Mouse (Mus musculus) skeletal muscle tissue, adult 2 months (tissue): ENCODE measurements around the gene Gm9918.
"Not testable (repeated sequence)": the region's sequence is repeated elsewhere in the genome, so short reads cannot be mapped to it uniquely, and the experiment has no call there.

Experiments used
- DNase-seq: peaks from one replicate; pipeline ENCODE4 v3.0.0-alpha.2; 2012; ENCODE audit warnings: low read depth, low spot score

Gm9918 gene

DNA sequence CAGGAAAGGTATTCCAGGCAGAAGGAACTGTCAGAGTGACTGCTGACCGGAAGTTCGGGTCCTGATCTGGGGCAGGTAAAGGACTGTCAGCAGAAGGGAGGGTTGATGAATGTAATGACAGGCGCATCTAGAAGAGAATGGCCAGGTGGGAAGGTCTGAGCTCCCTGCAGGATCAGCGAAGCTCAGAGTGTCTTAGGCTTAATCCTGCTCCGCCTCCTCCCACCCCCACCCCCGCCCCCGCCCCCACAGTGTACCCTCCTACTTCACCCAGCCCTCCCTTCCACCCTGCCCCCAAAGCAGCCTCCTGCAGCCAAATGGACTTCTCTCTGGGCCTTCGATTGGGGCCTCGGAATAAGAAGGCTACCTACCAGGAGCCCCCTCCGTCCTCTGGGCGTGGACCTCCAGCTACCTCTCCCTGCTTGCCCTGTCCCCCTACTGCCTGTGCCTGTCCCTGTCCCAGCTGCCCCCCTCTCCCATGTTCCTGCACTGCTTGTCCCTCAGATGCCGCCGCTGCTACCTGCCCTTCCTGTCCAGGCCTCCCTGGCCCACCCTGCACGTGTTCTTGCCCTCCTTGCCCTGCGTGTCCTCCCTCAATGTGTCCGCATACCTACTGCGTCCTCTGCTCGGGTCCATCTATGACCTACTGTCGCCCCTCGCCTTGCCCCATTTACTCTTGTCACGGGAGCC, at the start of gene Gm9918:
Gm9918 (plus strand) TSS at position 290 of the 687 bp plus-strand sequence.
- no peak for DNase-seq

DNA sequence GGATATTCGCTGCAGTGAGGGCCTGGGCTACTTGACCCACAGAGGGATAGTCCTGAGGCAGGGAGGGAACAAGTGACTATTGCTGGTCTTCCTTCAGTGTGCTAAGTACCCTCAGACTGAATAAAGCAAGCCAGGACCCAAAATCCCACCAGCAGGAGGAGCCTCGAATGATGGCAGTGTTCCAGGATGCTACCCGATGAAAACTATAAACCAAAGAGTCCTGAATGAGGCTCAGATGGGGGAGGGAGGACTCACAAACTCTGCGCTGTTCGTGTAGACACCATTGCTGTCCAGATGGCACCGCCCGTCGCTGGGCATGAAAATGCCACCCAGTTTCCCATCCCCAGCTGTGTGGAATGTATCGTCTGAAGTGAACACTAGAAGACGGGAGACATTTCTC, 48.0 kb upstream of the Gm9918 start:
- no peak for DNase-seq

DNA sequence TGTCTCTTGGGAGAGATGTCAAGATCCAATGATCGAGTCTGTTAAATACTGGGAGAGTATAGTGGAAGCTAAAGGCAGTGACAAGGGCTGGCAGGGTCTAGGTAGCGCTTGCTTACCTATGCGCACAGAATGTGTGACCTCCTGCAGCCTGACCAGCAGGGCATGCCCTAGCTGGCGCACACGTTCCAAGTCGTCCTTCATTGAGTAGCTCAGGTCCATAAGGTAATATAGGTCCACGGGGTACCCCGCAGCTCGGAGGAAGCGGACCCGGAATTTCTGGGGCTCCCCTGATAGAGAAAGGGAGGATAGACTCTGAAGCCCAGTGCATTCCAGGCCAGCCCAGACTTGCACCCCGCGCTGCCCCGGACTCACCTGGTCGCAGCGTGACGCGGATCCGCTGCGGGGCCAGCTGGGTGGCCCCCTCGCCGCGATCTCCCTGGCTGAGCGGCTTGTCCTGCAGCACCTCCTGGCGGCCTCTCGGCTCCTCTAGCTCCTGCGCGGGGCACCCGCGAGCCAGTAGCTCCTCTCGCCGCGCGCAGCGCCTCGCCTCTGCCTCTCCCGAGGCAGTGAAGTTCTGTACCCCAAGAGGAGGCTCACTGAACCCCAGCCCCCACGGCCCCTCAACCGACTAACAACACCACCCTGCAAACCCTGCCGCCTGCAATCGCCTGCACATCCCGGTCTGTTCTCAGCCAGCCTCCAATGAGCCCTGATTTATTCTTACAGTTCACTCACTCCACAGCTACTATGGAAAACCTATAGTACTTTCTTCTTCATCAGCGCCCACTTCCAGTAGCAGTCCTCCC, 46.0 kb upstream of the Gm9918 start:
- no peak for DNase-seq

DNA sequence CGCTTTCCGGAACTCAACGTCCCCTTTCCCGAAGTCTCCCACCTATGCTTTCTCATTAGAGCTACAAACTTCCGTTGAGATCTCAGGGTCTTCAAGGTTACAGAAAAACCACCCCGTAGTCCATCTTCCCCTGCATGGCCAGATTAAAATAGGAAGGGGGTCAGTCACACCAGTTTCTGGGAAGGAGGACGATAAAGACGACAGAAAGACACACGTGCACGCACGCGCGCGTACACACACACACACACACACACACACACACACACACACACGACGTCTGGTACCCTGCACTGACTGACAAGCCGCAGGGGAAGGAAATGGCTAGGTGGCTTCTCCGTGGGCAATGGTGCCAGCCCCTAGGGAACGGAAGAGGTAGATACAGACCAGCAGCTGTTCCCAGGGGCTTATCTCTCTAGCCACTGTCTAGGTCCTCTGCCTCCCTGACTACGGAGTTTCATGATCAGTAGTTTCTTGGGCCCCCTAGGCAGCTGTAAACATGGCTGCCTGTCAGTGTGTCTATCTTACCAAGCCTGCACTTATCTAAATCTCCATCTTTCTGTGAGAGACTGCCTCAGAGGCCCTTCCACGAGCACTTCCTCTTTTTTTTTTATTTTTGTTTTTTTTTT, 45.3 kb upstream of the Gm9918 start:
- DNase-seq, result no peak

DNA sequence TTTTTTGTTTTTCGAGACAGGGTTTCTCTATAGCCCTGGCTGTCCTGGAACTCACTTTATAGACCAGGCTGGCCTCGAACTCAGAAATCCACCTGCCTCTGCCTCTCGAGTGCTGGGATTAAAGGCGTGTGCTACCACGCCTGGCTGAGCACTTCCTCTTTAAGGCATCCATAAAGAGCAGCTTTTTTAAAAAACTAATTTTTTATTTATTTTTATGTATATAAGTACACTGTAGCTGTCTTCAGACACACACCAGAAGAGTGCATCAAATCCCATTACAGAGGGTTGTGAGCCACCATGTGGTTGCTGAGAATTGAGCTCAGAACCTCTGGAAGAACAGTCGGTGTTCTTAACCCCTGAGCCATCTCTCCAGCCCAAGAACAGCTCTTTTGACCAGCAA, 44.7 kb upstream of the Gm9918 start:
- not testable (repeated sequence) for DNase-seq

DNA sequence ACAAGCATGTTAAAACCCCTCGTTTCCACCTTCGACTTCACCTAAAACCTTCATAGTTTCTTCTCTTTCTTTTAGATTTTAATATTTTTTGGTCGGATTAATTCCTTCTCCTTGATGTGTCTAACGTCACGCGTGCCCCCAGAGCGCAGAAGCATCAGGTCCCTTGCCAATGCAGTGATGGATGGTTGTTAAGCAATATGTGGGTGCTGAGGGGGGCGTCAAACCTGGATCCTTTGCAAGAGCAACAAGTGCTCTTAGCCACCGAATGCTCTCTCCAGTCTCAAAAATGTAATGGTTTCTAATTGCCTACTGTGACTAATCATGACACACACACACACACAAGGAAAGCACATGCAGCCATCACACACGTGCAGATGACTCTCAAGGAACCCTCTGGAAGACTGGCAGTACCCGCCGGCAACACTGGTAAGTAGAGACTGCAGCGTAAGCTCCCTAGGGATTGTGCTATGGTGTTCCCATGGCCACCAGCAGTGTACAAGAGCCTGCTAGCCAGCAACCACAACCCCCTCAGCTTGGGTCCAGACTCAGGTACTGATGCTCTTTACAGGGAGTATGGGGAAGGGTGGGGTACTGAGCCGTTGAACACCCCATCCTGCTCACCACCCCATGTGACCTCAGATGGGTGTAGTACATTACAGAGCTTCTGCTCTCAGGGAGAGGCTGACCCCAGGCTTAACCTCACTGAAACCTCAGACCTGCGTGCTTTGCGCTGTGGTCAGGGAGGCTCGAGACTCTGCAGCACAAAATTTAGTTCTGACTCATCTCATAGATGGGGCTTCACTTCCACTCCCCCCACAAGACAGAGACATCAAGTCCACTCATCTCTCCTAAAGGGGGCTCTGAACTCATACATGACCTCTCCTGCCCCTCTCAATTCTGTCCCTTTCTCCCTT, 39.7 kb upstream of the Gm9918 start:
- no peak for DNase-seq

DNA sequence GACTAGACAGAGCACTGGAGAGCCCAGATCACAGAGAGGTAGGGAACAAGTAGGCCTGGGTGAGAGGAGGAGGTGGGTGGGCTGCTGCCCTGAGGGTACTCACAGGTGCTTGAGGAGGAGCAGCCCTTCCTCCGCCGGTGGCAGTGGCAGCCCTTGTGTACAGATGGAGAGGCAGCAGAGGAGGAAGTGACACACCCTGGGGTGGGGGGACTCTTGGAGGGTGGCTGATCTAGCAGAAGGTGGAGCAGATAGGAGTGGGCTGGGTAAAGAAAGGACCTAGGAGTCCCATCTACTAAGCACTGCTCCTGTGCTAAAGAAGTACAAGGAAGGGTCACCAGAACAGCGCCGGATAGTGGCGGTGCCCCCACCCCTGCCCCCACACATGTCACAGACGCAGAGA, 38.6 kb upstream of the Gm9918 start, which contains the start of gene Itgb7:
Itgb7 (minus strand) TSS at position 197 of the 400 bp plus-strand sequence.
- no peak for DNase-seq

DNA sequence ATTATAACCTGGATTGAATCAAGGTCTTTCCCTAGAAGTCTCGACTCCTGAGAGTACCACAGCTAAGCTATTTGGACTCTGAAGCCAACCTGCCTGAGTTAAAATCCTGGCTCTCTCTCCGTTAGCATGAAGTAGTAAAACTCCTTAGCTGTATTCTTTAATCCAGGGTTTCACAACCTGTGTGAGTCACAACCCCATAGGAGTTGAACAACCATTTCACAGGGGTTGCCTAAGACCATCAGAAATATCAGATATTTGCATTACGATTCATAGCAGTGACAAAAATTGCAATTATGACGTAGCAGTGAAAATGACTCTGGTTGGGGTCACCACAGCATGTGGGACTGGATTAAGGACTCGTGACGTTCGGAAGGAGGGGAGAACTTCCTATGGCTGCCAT, 37.6 kb upstream of the Gm9918 start:
- no peak for DNase-seq

DNA sequence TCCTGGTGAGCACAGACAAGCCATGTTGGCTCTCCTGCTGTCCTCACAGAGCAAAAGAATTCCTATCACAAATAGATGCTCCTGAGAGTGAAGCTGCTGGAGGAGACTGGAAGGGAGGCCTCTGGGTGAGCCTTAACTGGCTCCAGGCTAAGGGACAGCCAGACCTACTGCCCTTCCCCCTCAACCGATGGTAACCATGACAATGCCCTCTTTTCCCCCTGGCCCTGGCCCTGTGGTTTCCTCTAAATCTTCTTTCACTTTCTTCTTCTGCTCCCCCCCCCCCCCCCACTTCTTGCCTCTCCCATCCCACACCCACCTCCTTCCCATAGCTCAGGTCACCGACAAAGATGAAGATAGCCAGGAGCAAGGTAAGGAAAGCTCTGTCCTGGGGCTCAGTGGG, 36.5 kb upstream of the Gm9918 start:
- DNase-seq, result no peak

DNA sequence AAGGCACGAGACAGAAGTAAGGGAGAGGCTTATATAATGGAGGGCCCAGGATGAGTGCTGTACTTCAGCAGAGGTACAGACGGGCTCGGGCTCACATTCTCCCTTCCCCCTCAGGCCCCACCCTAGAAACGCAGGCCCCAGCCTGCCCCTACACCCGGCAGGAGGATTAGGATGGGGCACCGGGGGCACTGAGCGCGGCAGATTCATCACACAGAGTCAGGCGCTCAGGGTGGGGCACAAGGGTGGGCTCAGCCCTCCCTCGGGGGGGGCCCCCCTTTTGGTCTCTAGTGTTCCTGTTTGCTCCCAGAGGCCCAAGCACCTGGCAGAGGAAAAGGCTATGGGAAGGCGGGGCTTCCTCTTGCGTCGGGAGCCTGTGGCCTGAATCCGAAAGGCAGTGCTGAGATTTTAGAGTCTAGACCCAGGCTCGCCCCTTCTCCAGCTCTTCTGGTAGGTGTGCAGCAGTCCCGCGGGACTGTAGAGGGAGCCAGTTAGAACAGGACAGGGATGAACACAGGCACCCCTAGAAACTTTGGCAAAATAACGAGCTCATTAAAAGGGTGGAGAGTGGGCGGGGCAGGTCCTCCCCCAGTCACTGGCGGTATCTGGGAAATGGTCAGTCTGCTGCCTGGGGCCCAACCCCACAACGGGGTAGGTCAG, 34.9 kb upstream of the Gm9918 start:
- no peak for DNase-seq

DNA sequence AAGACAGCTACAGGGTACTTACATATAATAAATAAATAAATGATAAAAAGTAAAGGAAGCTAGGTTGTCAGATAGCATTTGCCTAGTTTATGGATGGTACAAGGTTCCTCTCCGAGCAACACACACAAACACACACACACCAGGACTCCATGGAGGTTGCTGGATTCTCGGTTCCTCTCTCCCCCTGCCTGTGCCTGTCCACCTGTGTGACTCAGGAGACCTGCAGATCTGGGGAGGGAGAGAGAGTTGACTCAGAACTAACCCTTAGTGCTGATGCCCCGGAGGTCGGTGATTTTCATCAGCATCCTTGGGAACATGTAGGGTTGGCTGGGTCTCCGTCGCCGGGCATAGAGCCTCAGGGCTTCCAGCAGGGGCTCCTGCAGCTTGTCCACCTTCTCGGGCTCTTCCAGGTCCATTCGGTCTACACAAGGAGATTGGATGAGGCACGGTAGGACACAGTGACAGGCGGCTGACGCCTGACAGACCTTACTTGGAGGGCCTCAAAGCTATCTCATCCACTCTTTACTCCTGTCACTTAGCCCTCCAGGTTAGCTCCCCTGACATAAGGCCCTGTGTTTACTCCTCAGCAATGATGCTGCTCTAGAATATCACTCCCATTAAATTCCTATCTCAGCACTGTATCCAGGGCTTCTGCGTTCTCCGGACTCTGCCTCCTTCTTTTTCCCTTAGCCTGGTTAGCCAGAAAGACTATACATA, 31.7 kb upstream of the Gm9918 start:
- DNase-seq, result no peak

DNA sequence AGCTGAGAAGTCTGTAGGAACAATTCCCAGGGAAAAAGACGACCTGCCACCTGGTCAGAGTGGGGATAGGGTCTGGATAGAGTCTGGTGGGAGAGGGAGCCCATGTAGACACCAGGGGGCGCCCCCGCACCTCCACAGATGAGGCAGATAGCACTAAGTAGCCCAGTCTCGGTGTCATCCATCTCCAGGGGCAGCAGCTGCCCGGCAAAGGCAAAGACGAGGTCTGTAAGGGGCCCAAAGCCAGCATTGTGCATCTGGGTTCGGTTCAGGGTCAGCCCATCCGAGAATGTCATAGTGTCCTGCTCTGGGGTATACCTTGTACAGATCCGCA, 31.1 kb upstream of the Gm9918 start:
- DNase-seq, result no peak

DNA sequence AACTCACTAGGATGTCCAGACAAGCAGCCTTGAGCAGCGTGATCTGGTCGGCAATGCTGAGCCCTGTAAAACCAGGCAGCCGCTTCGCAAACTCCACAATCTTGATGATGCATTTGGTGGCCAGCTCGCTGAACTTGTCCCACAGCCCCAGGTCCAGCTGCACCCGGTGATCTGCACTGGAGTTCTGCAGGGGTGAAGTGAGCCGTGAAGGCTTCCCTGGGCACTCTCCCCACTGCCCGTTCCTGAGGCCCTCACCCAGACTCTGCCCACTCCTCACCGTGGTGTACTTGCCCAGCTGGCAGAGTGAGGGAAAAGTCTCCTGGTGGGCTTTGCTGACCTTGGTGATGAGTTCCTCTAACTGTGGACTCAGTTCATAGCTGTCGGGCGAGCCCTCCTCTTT, 30.5 kb upstream of the Gm9918 start:
- no peak for DNase-seq

DNA sequence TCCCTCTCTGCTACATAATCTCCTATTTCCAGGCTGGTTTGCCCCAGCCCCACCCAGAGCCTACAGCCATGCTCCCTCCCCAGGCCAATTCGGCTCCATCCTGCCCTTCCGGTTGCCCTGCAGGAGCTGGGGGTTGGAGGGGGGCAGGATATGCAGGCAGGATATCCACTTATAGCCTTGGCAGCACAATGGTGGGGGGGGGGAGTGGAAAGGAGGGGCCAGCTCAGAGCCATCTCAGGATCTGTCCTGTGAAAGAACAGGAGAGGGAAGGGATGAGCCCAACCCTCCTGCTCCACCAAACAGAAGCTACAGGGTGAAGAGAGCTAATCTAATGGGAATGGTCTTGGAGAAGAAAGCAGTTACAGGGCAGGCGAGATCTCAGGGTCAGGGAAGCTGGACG, 29.8 kb upstream of the Gm9918 start:
- no peak for DNase-seq

DNA sequence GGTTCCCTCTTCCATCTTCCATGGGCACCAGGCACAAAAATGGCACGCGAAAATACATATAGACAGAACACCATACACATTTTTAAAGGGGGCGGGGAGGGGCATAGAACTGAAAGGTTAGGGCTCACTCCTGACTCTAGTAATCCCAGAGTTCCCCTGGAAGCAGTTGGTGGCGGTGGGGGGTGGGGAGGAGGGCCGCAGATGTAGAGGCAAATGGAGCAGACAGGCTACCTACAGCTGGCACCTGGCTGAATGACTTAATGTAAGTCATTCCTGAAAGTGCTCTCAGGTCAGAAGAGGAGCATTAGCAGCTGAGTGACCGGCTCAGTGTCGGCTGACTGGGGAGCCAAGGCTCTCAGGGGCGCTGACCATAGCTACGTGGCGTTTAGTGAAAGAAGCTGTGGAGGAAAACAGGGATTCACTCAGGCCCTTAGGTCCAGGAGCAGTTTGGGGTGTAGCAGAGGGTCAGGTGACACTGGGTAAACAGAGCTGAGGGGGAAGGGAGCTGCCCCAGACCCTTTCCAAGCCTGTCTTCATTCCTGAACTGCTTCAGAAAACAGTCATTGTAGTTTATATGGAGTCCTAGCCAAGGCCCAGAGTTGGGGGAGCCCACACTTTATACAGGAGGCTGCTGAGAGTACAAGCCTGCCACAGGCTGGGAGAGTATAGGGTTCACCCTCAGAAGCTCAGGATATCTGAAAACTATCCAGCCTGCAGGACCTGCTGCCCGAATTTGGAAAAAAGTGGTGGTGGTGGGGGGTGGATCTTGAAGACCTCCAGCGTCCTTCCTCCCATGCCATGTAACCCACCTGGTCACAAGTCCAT, 27.7 kb upstream of the Gm9918 start:
- DNase-seq, result no peak

DNA sequence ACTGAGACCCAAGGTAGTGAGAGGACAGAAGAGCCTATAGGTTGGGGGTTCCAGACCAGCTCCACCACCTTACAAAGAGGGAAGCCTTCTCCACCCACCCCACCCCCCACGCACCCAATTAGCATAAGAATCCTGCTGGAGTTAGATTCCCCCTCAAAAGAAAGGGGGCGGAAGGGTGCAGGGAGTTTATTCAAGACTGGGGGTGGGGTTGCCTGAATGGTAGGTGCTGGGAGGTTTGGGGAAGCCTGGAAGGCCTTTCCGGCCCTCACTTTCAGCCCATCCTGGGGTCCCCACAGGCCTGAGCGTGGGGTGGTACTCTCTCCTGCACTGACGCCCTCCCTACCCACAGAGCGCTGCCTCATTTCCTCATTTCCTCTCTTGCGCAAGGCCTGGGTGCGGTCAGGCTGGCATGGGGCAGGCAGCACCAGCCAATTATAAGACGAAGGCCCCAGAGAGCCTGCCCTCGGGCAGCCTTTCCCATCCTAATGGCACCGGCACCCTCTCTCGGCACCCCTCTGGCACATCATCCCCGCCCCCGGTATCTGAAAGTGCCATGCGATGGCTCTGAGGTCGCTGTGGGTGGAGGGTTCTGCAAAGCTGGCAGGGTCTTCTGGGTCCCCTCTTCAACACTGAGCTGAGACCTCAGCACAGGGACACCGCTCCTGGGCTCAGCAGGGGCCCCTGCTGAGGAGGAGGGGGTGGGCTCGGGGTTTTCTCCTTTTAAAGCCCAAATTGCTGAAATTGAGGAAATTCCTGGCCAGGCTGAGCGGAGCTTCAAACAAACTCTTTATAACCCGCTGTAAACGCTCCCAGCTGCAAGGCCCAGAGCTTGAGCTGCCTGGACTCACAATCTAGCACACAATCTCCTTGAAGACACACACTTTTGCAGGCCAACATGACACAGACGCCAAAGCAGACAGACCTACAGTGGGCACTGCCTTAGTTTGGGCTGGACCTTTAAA, 26.9 kb upstream of the Gm9918 start:
- peak; percentile 65 for DNase-seq

DNA sequence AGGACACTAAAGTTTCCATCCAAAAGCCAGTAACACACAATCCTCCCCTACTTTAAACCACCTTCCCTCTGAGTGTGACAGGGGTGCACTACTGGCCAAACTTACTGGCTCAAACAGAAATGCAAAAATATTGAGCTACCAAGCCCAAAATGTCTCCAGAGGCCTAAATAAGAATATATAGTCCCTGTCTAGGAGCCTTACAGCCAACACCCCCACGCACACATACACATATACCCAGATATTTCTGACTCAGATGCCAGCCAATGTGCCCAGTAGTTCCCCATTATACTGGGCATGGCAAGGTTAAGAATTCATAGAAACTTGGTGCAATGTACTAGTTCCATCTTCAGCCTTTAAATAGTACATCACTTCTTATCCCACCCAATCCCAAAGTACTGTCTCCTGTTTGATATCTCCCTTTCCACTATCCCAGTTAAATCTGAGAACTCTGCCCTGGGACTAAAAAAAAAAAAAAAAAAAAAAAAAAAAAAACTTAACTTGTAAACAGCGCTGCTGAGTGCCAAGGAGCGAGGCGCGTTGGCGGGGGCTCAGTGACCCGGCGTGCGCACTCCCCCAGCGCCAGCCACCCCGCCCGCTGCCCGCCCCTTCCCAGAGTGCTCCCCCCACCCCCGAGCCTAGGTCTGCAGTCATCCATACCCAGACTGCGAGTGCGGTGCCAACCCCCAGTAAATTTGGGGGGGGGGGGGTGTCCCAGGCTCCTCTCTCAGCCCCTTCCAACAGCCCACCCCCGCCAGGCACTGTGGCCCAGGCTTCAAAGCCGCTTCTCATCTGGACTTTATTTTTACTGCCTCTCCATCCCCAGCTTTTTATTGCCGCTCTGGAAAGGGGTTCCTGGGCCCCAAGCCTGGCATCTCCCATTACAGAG, 25.8 kb upstream of the Gm9918 start:
- DNase-seq, result no peak
